Mouse (Mus musculus): ENCODE results near the gene Gm20604.

- no peak for TF ChIP-seq CTCF (IDR thresholded peaks at IDR 0.05; ENCODE audit: extremely low read depth, insufficient read depth, insufficient read length, insufficient replicate concordance)
- TF ChIP-seq POLR2A (IDR thresholded peaks at IDR 0.05; ENCODE audit: low read depth, low read length) = no peak
These were observed 59.3 kb downstream of the Gm20604 start for GRCm38 (mm10) chr12:102699156-102699555.

Data from spleen, adult 2 months (tissue).